Mouse (Mus musculus) cerebellum, adult 2 months (tissue): ENCODE measurements around the gene Lin9.

ENCODE experiments used
- CTCF ChIP-seq: fragments of 200-500 bp; IDR thresholded peaks from 2 replicates; pipeline ENCODE4 v1.5.1; 2011; ENCODE audit warnings: low read depth, mild to moderate bottlenecking, control low read depth, low read length, moderate library complexity, borderline replicate concordance; ENCODE audit not compliant: insufficient read depth
- POLR2A ChIP-seq: fragments of 200-500 bp; IDR thresholded peaks from 2 replicates; pipeline ENCODE4 v1.6.1; 2011; ENCODE audit warnings: low read length, control low read depth, borderline replicate concordance; ENCODE audit not compliant: insufficient read depth

GRCm38 (mm10) chr1:180707368-180707767, 66.4 kb downstream of the Lin9 start:
- TF ChIP-seq CTCF (no peak), POLR2A (no peak)
